Mouse (Mus musculus): ENCODE measurements around the gene Ppp4c. TPM values are rescaled to one million over a fixed set of nuclear protein-coding genes. Genes with fewer than 3 reads are reported as not detected.

The Ppp4c gene
- 100 to 1,000 TPM; 230 to 231 TPM for total RNA-seq (2023)

DNA sequence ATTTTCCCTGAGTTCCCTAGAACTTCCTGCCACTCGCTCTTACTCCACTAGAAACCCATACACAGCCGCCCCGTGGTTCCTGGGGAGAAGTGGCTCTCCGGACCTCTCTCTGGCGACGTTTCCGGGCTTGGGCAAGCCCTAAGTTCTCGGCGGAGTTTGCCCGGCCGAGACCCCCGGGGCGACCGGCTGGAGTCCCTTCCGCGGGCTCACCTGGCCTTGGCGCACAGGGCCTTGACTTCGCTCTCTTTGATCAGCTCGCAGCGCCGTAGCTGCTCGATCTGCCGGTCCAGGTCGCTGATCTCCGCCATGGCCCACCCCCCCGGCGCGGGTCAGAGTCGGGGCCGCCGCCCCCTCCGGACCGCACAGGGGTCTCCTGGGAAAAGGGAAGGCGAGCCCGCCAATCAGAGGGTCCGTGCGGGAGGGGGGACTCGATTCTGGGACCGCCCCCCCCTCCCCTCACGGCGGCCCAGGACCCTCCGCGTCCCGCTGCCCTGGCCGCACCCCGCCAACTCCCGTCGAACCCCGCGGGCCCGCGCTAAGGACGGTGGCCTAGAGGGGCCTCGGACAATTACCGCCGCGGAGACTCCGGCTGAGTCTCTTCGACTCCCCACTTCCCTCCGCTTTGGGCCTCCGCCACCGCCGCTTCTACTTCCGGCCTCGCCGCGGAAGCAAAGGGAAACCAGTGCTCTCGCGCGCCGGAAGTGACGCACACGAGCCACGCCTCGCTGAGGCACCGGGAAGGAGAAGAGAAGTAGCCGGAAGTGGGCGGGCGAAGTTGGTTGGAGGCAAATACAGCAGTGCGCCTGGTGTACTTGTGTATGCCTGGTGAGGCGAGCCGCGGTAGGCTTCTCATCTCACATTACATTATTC, at the start of gene Ppp4c:
Gene Ppp4c (minus strand): TSS at position 646 of the 870 bp plus-strand sequence.

DNA sequence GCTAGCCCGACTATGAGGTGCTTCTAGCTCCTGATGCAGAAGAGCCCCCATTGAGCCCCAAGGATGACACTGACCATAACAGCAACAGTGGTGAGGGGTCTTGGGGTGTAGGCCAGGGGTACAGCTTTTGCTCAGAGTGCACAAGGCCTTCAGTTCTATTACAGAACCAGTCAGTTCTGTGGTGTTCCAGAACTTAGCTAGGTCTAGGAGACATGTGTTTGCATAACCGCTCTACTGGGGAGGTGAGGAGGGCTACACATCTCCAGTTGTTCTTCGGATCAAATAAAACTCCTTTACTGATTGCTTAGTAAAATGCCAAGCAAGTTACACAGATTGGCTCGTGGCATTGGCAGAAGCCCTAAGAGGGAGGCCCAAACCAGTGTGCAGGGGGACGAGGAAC, 39.2 kb upstream of the Ppp4c start, which contains the start of gene 4930451I11Rik:
Gene 4930451I11Rik (minus strand): TSS at position 101 of the 400 bp plus-strand sequence.

DNA sequence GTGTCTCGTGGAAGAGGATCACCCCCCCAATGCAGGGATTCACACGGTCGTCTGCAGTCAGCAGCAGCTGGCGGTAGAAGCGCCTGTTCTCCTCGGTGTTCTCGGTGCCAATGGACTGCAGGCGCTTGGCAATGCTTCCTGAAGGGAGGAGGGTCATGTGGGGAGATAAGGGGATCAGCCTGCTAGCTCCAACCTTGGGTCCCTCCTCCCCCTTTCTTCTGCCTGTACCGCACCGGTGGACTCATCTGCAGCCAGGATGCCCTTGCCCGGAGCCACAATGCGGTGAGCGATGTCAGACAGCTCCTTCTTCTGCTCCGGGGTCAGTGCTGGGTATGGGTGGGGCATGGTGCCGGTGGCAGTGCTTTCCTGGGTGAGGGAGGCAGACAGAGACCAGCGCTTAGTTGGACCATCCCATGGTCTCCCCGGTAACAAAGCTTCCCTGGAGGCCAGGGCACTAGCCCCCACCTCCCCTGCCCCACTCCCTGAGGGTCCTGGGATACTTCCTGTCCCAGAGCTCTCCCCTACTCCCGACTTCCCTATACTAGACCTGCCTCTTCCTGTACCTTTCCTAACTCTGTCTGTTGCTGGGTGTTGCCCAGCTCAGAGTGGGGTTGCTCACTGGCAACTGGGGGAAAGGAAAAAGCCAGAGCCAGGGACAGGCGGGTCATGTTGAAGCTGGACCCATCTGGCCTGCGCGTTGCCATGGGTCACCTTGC, 5.3 kb upstream of the Ppp4c start, which contains the start of gene Fam57b:
Gene Fam57b (plus strand): TSS at position 258 of the 716 bp plus-strand sequence.

DNA sequence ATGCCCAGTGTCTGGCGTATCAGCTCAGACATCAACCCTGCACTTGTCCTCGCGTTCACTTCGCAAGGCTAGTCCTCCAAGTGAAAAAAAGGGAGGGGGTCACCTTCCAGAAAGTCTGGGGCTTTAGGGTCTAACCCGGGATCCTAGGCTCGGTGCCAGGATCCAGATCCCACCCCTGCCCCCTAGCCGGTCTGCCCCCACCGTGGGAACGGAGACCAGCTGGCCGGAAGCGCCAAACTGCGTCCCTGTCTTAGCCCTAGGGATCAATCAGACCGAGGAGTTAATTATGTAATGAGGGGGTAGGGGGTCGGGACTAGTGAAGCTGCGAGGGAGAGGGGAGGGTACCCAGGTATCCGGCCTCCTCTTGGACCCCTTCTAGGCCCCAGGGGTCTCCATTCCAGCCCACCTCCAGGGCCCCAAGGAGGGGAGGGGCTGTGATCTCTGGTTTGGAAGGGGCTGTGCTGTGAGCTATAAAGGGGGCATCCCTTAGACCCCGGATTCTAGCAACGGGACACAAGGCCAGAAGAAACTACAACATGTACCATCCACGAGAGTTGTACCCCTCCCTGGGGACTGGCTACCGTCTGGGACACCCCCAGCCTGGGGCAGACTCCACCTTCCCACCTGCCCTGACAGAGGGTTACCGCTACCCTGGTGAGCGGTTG, 11.2 kb downstream of the Ppp4c start, which contains the start of gene Tbx6:
Gene Tbx6 (plus strand): TSS at position 513 of the 665 bp plus-strand sequence.

DNA sequence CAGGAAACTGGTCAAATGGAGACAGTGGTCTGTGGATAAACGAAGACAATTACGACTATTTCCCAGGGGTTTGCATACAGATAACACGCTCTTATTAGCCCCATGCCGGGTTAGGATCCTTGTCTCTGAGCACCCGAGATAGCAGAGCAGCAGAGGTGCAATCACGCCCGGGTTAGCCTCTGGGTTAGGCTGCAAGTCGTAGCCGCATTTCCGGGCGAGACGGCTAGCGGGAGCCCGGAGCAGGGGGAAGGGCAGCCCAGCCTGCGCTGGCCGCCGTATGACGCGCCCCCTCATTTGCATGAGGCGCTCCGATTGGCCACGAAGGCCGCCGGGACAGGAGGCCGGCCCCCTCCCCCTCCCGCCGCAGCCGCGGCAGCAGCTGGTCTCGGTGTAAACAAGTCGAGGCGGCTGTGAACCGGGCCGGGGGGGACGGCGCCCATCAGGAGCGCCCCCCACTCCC, 15.7 kb downstream of the Ppp4c start, which contains the start of gene Ypel3:
Gene Ypel3 (plus strand): TSS at position 358 of the 460 bp plus-strand sequence.

DNA sequence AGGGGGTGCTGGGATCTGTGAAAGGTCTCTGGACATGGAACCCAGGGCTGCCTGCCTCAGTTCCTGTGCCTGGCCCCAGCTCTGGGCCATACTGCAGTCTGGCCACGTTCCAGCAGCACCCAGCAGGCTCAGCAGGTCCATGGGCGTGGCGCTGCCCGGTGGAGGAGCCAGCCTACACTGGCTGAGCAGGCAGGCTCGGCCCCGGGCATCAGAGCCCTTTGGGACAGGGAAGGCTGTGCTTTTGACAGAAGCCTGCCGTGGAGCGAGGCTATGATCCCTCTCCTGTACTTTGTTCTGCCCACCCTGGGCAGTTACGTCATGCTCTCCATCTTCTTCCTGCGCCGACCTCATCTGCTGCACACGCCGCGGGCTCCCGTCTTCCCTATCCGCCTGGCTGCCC, 26.1 kb downstream of the Ppp4c start, which contains the start of gene Gdpd3:
Gene Gdpd3 (plus strand): TSS at position 134 of the 400 bp plus-strand sequence.

DNA sequence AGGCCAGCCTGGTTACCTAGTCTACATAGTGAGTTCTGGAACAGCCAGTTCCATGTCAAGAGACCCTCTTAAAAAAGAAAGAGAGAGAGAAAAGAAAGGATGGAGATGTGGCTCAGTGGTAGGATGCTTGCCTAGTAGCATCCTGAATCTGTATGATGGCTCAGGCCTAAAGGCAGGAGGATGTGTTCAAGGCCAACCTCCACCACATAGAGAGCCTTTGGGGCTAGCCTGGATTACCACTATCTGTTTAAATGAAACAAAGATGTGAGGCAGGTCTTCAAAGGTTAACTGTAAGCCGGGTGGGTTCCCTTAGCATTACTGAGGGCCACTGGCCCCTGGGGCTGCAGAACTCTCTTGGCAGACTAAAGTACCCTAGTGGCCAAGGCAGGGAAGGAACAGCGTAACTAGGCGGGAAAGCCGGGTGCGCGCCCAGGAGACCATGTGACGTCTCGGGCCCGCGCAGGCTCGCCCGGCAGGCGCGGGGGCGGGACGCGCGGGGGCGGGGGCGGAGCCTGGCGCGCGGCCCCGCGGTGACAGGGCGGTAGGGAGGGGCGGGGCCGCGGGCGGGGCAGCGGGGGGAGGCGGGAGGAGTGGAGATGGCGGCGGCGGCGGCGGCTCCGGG, 33.1 kb downstream of the Ppp4c start, which contains the start of gene Mapk3:
Gene Mapk3 (plus strand): TSS at position 552 of the 622 bp plus-strand sequence.

Other genes starting within 250 kb of the Ppp4c start
- 100 to 1,000 TPM in 1 of 2 experiments, 10 to 100 TPM in 1; 86.1 to 101 TPM for gene Eif3c, start 226.1 kb downstream of the Ppp4c start, total RNA-seq (2023)
- gene Apobr, start 207.6 kb downstream of the Ppp4c start, total RNA-seq (2023) = 100 to 1,000 TPM; 164 to 190 TPM
- 100 to 1,000 TPM; 322 to 350 TPM for gene Cln3, start 206.7 kb downstream of the Ppp4c start, total RNA-seq (2023)
- 1 to 10 TPM; 4.2 to 4.7 TPM for gene Il27, start 197.6 kb downstream of the Ppp4c start, total RNA-seq (2023)
- gene Nupr1, start 161.6 kb downstream of the Ppp4c start, total RNA-seq (2023) = 10 to 100 TPM in 1 of 2 experiments, 1 to 10 TPM in 1; 8.4 to 13.6 TPM
- 10 to 100 TPM; 21.3 to 28.0 TPM for gene Sgf29, start 143.2 kb downstream of the Ppp4c start, total RNA-seq (2023)
- 1 to 10 TPM in 1 of 2 experiments, under 1 TPM in 1; 0.68 to 1.4 TPM for gene Sult1a1, start 116.1 kb downstream of the Ppp4c start, total RNA-seq (2023)
- gene Bola2, start 97.1 kb downstream of the Ppp4c start, total RNA-seq (2023) = 10 to 100 TPM; 42.8 to 66.2 TPM
- 10 to 100 TPM in 1 of 2 experiments, 1 to 10 TPM in 1; 8.0 to 10.3 TPM for gene Slx1b, start 96.7 kb downstream of the Ppp4c start, total RNA-seq (2023)
- gene Coro1a, start 84.7 kb downstream of the Ppp4c start, total RNA-seq (2023) = 1,000 to 10,000 TPM; 1,849 to 1,913 TPM
- gene Mapk3, start 32.9 kb downstream of the Ppp4c start, total RNA-seq (2023) = 100 to 1,000 TPM; 256 to 270 TPM
- gene Gdpd3, start 26.2 kb downstream of the Ppp4c start, total RNA-seq (2023) = 10 to 100 TPM; 27.6 to 27.7 TPM
- 100 to 1,000 TPM; 259 to 299 TPM for gene Ypel3, start 15.5 kb downstream of the Ppp4c start, total RNA-seq (2023)
- gene Tbx6, start 11.0 kb downstream of the Ppp4c start, total RNA-seq (2023) = 1 to 10 TPM; 6.4 to 6.9 TPM
- not detected for gene Fam57b, start 5.2 kb upstream of the Ppp4c start, total RNA-seq (2023)
- not detected for gene 4930451I11Rik, start 39.1 kb upstream of the Ppp4c start, total RNA-seq (2023)
- not detected for gene Doc2a, start 54.9 kb upstream of the Ppp4c start, total RNA-seq (2023)
- gene Hirip3, start 69.5 kb upstream of the Ppp4c start, total RNA-seq (2023) = 10 to 100 TPM; 35.2 to 41.1 TPM
- gene Ino80e, start 69.9 kb upstream of the Ppp4c start, total RNA-seq (2023) = 10 to 100 TPM; 47.1 to 51.6 TPM
- 10 to 100 TPM; 60.5 to 65.1 TPM for gene Taok2, start 92.2 kb upstream of the Ppp4c start, total RNA-seq (2023)
- gene Tmem219, start 130.4 kb upstream of the Ppp4c start, total RNA-seq (2023) = 10 to 100 TPM; 43.6 to 45.3 TPM
- gene Kctd13, start 136.4 kb upstream of the Ppp4c start, total RNA-seq (2023) = 10 to 100 TPM; 19.0 to 20.9 TPM
- gene Asphd1, start 157.1 kb upstream of the Ppp4c start, total RNA-seq (2023) = not detected
- gene Sez6l2, start 158.1 kb upstream of the Ppp4c start, total RNA-seq (2023) = 1 to 10 TPM; 1.7 to 1.9 TPM
- 10 to 100 TPM; 58.6 to 74.2 TPM for gene Cdipt, start 183.4 kb upstream of the Ppp4c start, total RNA-seq (2023)
- gene Cdiptos, start 183.6 kb upstream of the Ppp4c start, total RNA-seq (2023) = 1 to 10 TPM; 1.5 to 1.7 TPM
- 10 to 100 TPM; 40.7 to 54.2 TPM for gene Mvp, start 222.1 kb upstream of the Ppp4c start, total RNA-seq (2023)
- 1 to 10 TPM; 2.1 to 7.5 TPM for gene Pagr1b, start 224.0 kb upstream of the Ppp4c start, total RNA-seq (2023)
- 10 to 100 TPM in 1 of 2 experiments, 1 to 10 TPM in 1; 8.7 to 32.2 TPM for gene Pagr1a, start 224.9 kb upstream of the Ppp4c start, total RNA-seq (2023)
- 10 to 100 TPM in 1 of 2 experiments, under 1 TPM in 1; 0.20 to 34.3 TPM for gene Gm42742, start 228.6 kb upstream of the Ppp4c start, total RNA-seq (2023)
- under 1 TPM in 1 of 2 experiments, not detected in 1; 0.20 TPM for gene Prrt2, start 228.7 kb upstream of the Ppp4c start, total RNA-seq (2023)
- gene Maz, start 234.5 kb upstream of the Ppp4c start, total RNA-seq (2023) = 100 to 1,000 TPM; 181 to 187 TPM
- gene Kif22, start 250.0 kb upstream of the Ppp4c start, total RNA-seq (2023) = 10 to 100 TPM; 60.6 to 63.2 TPM

Measured in neutrophil, adult 59 days (primary cell).